Mouse (Mus musculus): ENCODE data around the gene Hist1h2ae.
A peak's percentile ranks its signal among the peaks of the same experiment; 100 is the strongest.
"Not testable (repeated sequence)": the region's sequence is repeated elsewhere in the genome, so short reads cannot be mapped to it uniquely, and the experiment has no call there.

Gene Hist1h2ae

DNA sequence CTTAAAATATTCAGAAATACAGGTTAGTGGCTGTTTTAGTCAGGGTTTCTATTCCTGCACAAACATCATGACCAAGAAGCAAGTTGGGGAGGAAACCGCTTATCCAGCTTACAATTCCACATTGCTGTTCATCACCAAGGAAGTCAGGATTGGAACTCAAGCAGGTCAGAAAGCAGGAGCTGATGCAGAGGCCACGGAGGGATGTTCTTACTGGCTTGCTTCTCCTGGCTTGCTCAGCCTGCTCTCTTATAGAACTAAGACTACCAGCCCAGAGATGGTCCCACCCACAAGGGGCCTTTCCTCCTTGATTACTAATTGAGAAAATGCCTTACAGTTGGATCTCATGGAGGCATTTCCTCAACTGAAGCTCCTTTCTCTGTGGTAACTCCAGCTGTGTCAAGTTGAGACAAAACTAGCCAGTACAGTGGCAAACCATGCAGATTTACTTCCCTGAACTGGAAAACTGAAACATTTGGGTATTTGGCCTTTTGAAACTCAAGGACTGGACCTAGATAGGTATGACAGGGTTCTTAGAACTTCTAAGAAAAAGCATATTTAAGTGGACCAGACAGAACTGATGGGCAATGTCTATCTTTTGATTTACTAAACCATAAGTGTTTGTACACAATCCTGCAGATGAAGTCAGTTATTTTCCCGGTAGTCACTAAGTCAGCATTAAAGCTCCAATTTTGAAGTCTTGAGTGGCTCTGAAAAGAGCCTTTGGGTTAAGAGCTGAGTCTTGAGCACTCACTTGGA lies 28.6 kb downstream of the Hist1h2ae start:
- not testable (repeated sequence) for DNase-seq (ENCODE audit: extremely low spot score, low read depth, low spot score)

DNA sequence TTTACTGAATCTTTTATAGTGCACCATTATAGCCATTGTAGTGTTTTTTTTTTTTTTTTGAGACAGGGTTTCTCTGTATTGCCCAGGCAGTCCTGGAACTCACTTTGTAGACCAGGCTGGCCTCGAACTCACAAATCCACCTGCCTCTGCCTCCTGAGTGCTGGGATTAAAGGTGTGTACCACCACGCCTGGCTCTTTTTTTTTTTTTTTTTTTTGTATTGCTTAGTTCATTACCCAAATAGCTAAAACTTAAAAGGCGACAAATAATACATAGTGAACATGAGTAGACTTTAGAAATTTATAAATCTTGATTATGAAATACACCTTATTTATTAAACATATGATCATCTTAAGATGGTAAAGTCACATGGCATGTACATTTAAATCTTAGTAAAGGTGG lies 29.5 kb downstream of the Hist1h2ae start:
- DNase-seq (ENCODE audit: extremely low spot score, low read depth, low spot score), result no peak

DNA sequence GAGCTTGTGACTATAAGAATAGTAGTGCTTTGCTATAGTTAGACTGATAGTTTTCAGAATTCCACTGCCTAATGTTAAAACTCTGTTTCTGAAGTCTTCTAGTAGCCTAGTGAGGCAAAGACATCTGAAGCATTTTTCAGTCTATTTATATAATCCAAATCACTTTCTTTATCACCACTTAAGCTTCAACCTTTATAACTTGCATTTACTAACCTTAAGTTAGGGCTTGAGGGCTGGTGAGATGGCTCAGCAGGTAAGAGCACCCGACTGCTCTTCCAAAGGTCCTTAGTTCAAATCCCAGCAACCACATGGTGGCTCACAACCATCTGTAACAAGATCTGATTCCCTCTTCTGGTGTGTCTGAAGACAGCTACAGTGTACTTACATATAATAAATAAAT lies 31.2 kb downstream of the Hist1h2ae start:
- not testable (repeated sequence) for DNase-seq (ENCODE audit: extremely low spot score, low read depth, low spot score)

DNA sequence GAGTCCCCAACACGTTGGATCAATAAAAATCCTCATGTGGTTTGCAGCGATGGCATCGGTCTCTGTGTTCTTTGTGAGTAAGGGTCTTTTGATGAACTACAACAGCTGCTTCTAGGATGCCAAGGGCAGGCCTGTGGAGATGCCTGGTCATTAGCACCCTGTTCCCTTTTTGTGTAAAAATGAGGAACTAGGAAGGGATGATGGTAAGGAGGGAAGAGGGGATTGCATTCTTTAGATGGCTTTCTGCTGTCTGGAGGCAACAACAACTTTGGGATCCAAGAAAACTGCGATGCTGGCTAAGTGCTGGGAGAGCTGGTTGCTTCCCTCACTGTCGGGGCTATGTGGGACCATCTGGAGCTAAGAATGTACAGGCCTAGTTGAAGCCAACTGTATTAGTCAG lies 32.8 kb downstream of the Hist1h2ae start:
- DNase-seq (ENCODE audit: extremely low spot score, low read depth, low spot score), result no peak

DNA sequence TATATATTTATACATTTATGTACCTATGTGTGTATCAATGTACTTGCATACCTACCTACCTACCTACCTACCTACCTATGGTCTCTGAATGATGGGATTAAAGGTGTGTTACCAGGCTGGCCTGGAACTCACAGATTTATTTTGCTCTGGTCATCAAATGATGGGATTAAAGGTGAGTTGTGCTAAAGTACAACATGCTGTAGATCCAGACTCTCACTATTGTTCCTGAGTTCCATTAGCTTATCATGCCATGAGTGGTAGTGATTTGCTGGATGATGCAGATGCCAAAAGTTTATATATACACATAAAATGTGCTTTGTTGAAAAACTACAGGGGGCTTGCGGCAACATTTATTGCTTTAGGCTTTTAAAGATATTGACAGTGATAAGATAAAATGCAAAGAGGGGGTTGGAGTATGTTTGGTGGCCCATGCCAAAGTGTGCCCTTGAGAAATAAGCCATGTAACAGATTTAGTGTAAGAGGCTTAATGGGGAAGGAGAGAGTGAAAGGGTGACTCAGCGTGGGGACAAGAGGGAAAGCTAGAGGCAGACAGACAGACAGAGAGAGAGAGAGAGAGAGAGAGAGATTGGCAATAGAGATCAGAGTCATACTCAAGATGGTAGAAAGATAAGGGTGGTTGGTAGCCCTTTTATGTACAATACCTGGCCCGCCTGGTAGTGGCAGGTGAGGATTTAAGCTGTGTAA lies 33.9 kb downstream of the Hist1h2ae start:
- no peak for DNase-seq (ENCODE audit: extremely low spot score, low read depth, low spot score)

DNA sequence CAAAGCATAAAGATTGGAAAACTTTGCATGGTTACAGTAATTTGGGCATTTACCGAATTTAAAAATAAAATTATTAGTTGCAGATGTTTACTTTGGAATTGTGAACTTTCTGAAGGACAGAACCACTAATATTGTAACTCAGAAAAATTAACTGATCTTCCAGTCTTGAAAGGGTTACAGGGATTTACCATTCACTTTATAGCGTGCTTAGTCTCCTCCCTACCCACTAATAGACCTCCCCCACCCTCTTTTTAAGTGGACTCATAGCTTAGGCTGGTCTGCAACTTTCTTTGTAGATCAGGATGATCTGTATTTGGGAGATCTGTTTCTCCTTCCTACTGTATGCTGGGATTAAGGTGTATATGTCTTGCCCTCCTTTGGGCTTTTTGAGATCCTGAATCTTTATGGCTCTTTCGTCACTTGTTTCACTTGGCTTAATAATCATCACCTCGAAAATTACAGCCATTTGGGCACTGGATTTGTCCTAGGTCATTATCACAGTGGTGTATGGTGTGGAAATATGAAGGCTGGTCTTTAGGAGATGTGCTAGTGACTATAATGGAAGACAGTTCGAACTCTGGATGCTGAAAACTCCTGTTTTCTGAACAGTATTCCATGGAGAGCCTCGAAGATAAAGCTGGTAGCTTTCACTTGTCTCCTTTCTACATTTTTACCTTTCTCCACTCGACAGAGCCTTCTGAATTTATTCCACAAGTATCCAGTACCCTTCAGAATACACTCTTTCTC lies 34.8 kb downstream of the Hist1h2ae start:
- no peak for DNase-seq (ENCODE audit: extremely low spot score, low read depth, low spot score)

DNA sequence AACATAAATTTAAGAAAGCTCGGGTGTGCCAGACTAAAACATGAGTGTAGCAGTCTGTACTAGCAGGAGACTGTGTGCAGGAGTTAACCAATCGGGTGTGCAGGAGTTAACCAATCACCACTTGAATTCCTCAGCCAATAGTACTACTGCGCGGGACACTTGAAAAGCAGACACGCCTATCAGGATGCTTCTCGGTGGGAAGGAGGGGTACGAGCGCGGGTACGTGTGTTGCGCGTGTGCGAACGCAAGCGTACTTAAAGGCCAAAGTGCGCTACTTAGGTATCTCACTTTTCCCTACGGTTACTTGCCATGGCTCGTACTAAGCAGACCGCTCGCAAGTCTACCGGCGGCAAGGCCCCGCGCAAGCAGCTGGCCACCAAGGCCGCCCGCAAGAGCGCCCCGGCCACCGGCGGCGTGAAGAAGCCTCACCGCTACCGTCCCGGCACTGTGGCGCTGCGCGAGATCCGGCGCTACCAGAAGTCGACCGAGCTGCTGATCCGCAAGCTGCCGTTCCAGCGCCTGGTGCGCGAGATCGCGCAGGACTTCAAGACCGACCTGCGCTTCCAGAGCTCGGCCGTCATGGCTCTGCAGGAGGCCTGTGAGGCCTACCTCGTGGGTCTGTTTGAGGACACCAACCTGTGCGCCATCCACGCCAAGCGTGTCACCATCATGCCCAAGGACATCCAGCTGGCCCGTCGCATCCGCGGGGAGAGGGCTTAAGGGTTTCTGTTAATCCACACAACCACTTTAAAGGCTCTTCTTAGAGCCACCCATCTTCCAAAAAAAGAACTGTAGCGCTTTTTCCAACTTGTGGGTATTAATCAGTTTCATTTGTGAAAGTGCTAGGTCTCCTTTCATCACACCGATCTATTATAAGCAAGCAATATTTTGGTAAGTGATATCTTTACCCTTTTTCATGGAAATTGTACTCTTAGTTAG lies 35.6 kb downstream of the Hist1h2ae start, which contains the start of gene Hist1h3g:
Gene Hist1h3g (plus strand): TSS at position 286 of the 939 bp plus-strand sequence.
- not testable (repeated sequence) for DNase-seq (ENCODE audit: extremely low spot score, low read depth, low spot score)

DNA sequence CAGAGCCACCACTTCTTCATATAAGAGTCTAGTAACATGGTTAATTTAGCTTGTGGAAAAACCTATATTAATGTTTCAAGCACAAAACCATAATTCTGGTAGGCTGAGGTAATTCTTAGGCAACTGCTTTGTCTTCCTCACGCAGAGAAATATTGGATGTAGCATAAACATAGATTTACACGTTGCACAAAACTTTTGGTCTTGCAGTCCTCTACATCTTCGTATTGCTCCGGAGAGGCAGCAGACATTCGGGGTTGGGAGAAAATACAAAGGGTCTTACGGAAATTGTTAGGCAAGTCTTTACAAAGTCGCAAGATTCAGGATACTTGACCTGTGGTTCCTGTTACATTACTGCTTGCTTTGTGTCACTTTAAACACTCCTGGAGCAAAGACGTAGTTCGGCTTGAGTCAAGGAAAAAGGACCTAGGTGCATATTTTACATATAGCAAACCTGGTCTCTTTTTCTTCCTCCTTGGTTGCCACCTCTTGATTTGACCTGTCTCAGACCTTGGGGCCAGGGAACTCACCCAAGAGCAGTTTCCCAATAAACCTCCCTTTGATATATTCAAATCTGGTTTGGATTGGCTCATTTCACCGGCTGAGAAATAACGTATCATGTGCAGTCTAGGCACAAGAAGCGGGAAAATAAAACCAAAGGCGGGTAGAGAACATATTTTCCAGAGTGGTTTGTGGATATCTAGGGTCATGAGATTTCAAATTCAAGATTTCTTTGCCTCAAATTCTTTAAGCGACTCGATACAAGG lies 36.5 kb downstream of the Hist1h2ae start:
- no peak for DNase-seq (ENCODE audit: extremely low spot score, low read depth, low spot score)

DNA sequence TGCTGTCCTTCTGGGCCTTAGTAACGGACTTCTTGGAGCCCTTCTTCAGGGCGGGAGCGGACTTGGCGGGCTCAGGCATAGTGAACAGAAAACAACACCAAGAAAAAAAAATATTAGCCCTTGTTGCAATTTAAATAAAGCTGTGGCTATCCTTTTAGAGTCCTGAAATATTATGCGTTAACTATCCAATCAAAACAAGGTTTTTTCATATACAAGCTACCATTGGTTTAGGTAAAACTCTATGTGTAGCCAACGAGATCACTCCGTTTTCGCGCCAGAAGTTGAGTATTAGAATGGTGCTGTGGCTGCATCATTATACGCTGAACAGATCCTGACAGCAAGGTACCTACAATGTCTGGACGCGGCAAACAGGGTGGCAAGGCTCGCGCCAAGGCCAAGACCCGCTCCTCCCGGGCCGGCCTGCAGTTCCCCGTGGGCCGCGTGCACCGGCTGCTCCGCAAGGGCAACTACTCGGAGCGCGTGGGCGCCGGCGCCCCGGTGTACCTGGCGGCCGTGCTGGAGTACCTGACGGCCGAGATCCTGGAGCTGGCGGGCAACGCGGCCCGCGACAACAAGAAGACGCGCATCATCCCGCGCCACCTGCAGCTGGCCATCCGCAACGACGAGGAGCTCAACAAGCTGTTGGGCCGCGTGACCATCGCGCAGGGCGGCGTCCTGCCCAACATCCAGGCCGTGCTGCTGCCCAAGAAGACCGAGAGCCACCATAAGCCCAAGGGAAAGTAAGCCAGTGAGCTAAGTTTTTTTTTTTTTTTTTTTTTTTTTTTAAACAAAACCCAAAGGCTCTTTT lies 37.3 kb downstream of the Hist1h2ae start, which contains the start of gene Hist1h2af:
Gene Hist1h2af (plus strand): TSS at position 347 of the 808 bp plus-strand sequence.
- not testable (repeated sequence) for DNase-seq (ENCODE audit: extremely low spot score, low read depth, low spot score)

DNA sequence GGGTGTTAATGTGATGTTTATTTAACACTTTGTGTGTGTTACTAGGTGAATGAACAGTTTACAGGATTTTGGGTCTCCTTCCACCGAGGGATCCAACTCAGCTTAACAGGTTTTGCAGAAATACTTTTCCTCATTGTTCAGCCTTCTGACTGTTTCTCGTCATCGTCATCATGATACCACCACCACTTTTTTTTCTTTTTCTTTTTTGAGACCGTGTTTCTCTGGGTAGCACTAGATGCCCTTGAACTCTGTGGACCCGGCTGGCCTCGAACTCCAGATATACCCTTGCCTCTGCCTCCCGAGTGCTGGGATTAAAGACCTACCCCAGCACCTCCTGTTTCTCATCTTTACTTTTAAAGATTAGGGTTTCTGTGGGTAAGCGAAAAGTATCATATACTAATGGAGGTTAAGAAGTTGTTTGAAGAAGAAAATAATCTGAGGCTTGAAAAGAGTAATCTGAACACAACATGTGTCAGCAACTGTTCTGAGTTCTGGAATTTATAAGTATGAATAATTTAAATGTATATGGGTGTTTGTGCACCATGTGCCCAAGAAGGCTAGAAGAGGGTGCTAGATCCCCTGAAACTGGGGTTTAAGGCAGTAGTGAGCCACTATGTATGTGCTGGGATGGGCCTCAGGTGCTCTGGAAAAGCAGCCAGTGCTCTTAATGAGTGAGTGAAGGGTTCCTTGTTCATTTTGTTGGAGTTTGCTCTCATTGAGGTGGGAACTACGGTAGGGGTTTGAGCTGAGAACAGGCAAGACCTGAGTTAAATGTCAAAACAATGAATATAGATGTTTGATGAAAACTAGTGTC lies 38.6 kb downstream of the Hist1h2ae start:
- no peak for DNase-seq (ENCODE audit: extremely low spot score, low read depth, low spot score)

DNA sequence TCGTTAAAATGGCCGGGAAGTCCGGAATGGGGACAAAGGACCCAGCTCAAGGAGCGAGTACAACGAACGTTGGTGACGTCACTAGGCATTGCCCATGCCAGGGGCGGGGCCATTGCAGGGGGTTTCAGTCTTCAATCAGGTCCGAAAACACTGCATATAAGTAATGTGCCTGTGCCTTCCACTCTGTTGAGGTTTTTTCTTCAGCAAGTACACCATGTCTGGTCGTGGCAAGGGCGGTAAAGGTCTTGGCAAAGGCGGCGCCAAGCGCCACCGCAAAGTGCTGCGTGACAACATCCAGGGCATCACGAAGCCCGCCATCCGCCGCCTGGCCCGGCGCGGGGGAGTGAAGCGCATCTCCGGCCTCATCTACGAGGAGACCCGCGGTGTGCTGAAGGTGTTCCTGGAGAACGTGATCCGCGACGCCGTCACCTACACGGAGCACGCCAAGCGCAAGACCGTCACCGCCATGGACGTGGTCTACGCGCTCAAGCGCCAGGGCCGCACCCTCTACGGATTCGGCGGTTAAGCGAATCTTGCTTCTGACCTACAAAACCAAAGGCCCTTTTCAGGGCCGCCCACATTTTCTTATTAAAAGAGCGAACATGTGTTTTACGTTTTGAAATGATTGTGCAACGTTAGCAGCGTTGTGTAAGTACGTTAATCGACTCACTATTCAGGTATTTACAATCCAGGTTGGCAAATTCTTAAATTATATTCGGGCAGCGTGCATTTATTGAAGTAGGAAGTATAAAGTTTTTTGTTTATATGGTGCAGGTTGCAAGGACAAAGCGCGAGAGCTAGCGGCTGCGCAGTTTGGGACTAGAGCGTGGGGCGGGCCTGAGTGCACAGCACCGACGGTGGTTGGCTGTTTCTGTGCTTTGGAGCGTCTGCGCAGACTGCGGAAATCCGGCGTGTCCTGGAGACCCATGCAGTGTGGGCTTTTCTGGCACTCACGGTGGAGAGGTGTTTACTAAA lies 39.8 kb downstream of the Hist1h2ae start, which contains the start of gene Hist1h4h:
Gene Hist1h4h (plus strand): TSS at position 150 of the 975 bp plus-strand sequence.
- peak; percentile 98 for DNase-seq (ENCODE audit: extremely low spot score, low read depth, low spot score)

DNA sequence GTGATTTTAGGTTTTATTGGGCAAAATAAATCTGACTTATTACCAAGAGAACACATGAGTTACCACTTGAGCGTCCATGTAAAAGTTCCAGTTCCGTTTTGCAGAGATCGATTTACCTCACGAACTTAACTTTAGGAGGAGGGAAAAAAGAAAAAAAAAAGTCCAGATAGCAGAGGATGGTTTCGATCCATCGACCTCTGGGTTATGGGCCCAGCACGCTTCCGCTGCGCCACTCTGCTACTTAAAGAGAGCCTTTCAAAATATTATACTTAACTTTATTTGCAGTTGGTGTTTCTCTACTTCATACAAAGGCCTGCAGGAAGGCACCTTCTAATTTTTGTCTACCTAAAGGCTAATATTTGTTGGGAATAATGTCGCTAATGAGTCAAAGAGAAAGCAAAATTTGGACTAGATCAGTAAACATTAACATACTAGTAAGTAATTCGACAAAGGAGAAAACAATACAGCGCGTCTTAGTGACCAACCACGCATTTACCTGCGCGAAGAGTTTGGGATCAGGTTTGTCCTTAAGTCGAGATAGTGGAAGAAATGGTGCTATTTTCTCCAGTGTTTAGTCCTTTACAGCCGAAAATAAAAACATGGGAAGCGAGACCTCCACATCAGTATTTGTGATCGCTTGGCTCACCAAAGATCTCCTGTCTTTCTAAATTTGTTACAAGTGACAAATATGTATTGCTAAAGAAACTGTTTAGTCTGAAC lies 40.7 kb downstream of the Hist1h2ae start:
- DNase-seq (ENCODE audit: extremely low spot score, low read depth, low spot score), result no peak

DNA sequence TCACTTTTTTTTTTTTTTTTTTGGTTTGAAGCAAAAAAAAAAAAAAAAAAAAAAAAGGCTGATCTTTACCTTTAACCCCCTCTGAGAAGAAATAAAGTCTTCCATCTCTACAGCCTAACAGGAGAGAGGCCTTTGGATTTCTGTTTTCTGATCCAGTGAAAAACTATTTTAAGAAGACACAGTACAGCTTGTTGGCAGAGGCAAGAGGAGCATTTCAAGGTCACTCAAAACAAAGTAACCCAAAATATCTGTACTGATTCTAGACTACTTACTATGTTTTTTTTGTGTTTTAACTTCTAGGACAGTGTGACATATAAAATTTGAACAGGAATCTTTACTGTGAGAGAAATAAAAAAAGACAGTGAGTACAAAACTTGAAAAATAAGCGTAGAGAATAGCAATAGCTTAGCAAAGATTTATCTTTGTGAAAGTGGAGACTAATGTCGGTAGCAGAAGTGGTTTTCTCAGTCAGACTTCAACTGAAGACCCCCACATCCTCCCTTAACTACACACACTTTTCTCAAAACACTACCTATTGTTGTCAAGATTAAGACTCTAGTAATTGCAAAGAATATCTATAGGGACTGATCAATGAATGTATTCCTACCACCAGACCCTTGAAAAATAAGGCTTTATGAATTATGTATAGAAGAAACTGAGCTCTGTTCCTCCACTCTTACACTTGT lies 41.4 kb downstream of the Hist1h2ae start:
- DNase-seq (ENCODE audit: extremely low spot score, low read depth, low spot score), result no peak

DNA sequence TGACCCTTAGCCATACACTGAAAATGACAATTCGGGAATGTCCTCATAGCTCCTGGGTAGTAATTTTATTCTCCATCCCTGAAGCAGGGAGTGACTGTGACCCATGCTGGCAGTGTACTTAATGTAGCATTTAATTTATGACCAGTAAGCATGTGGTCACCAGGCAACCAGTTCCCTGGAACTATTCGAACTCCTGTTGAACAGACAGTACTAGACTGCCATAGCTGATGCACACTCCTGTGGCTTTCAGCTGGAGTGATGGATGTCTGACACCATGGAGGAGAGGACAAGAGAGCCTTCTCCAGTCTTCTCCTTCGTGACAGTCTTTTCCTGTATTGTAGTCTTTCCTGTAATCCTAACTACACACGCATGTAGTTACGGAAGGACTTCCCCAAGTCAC lies 42.0 kb downstream of the Hist1h2ae start:
- DNase-seq (ENCODE audit: extremely low spot score, low read depth, low spot score), result no peak

DNA sequence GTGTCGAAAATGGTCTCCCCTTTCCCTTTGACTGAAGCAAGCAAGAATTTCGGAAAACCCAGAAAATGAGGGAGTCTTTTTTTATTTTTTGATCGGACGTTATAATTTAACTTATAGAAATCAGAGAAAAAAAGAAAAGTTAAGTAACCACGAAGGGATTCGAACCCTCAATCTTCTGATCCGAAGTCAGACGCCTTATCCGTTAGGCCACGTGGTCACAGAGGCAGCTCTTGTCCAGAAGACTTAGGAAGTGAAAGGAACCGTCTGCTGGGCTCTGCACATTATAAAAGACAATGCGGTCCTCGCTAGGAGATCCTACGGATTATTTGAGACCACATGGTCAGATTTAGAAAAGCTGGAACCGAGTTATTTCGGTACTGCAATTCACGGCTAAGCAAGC lies 44.7 kb downstream of the Hist1h2ae start:
- no peak for DNase-seq (ENCODE audit: extremely low spot score, low read depth, low spot score)

DNA sequence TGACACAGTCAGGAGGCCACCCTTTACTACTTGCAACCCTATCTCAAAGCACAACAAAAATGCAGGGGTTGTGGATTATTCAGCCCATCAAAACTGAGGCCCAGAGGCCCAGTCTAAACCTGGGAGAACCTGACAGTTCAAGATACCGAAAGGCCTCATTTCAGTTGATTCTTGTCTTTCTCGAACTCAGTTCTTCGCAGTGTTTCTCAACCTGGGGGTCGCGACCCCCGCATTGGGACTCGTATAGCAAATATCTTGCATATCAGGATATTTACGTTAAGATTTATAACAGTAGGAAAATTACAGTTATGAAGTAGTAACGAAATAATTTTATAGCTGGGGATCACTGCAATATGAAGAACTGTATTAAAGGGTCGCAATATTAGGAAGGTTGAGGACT lies 45.1 kb downstream of the Hist1h2ae start:
- DNase-seq (ENCODE audit: extremely low spot score, low read depth, low spot score), result no peak

Measured in hindlimb bud, embryonic 11.5 days (tissue).